Mouse (Mus musculus): Measurements from ENCODE around the gene Vav2. TPM values are rescaled to one million over a fixed set of nuclear protein-coding genes. Genes with fewer than 3 reads are reported as not detected.

The Vav2 gene
- total RNA-seq, 2 experiments from 2014 or later, result 7.5 to 9.0 TPM

- 0 out of 2 replicates have a peak, but pooled peaks have one; percentile 24 for ATAC-seq (replicated peaks; ENCODE audit: low FRiP score, low TSS enrichment, poor library complexity, severe bottlenecking)
Observed at GRCm38 (mm10) chr2:27442708-27443449, 16.0 kb upstream of the Vav2 start.

DNA sequence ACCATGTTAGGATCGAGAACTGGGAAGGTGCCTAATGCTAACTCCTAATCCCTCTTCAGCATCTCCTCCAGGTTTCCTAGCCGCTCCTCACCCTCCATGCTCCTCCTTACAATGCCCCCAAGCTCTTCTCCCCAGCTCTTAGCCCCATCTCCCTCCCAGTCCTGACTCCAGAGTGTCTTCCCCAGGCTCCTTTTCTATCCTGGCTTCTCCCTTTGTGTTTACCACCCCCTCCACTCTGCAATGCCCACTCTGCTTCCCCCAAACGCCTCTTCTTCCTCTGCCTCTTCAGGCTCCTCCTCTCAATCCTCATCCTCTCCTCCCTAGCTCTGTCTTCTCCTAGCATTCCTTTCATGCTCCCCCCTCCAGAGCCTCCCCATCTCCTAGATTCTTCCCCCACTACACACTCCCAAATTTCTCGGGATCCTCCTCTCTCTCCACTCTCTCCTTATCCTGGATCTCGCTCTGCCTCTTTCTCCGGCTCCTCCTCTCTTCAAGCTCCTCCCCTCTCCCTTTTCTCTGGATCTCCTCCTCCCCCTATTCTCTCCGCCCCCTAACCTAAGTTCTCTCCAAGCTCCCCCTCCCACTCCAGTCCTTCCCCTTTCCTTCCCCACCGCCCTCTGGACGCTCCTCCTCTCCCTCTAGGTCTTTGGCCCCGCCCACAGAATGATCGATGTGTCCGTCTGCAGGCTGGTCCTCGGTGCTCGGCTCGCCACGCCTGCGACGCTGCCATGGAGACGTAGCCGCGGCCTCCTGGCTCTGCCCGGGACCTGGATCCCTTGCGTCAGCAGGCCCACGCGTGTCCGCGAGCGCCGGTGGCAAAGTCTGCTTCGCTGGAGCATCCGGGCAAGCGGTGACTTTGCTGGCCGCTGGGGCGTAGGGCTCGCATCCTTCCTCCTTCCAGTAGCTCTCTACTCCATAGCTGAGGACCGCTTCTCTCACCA is 15.2 kb upstream of the Vav2 start, which contains the start of gene Brd3os:
Gene Brd3os, plus strand, starts transcription at position 558 of the 941 bp plus-strand sequence.
- ATAC-seq (replicated peaks; ENCODE audit: low FRiP score, low TSS enrichment, poor library complexity, severe bottlenecking), result peak; percentile 84

DNA sequence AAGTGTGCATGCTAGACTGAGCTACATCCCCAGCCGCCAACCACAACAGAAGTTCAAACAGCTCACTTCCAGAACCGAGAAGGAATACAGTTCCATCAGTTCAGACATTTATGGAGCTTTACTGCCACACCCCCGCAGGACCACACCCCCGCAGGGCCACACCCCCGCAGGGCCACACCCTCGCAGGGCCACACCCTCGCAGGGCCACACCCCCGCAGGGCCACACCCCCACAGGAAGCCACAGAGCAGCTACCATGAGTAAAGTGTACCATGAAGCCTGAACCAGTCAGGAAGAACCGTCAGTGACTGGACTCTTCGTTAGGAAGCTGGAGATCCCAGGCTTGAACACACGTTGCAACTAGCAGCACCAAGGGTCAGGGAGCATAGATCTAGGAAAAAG is 11.4 kb upstream of the Vav2 start:
- peak; percentile 77 for ATAC-seq (replicated peaks; ENCODE audit: low FRiP score, low TSS enrichment, poor library complexity, severe bottlenecking)

GRCm38 (mm10) chr2:27437876-27438275 is 11.0 kb upstream of the Vav2 start:
- no peak for ATAC-seq (replicated peaks; ENCODE audit: low FRiP score, low TSS enrichment, poor library complexity, severe bottlenecking)

GRCm38 (mm10) chr2:27432599-27432998 is 5.8 kb upstream of the Vav2 start:
- ATAC-seq (replicated peaks; ENCODE audit: low FRiP score, low TSS enrichment, poor library complexity, severe bottlenecking), result no peak

GRCm38 (mm10) chr2:27430621-27431020 is 3.8 kb upstream of the Vav2 start:
- no peak for ATAC-seq (replicated peaks; ENCODE audit: low FRiP score, low TSS enrichment, poor library complexity, severe bottlenecking)

GRCm38 (mm10) chr2:27428071-27428470 is 1.2 kb upstream of the Vav2 start:
- peak; percentile 44 for ATAC-seq (replicated peaks; ENCODE audit: low FRiP score, low TSS enrichment, poor library complexity, severe bottlenecking)

DNA sequence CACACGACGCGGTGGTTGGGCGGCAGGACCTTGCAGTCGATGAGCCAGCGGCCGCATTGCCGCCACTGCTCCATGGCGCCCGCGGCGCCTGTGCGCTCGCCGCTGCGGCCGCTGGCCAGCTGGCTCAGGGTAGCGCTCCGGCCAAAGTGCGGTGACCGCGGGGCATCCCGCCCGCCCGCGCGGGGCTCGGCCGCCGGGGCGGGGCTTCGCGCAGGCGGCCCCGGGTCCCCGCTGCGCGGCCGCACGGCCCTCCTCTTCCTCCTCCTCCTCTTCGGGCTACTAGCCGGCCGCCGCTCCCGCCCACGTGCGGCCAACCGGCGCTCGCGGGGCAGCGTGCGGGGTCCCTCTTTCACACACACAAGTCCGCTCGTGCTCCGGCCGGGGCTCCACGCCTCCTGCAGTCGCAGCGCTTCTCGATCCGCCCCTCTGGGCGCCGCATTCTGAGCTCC is 403 bp downstream of the Vav2 start:
- no peak for ATAC-seq (replicated peaks; ENCODE audit: low FRiP score, low TSS enrichment, poor library complexity, severe bottlenecking)

DNA sequence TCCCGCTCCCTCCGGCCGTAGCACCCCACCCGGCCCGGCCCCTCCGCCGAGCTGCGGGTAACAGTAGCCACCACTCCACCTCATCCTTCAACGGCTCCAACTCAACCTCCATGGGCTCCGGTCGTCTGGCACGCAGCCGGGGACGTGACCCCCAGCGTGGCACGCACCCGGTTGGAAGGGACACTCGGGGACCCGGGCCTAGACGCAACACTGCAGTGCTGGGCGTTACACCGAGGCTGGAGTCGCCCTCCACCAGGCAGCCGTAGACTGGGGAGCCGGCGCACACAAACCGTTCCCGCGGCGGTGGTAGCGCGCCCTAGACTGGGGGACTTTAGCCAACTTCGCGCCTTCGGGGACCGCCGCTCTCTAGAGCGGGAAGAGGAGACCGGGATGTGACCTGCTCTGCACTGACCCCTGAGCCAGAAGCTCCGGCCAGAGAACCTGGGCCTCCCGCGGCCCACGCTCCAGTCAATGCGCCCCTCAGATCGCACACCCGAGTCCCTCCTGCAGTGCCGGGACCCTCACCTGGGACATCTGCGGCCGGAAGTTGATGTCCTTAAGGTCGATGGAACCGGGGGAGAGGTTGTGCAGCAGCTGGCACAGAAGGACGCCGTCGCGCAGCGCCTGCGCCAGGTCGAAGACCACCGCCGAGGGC is 955 bp downstream of the Vav2 start:
- ATAC-seq (replicated peaks; ENCODE audit: low FRiP score, low TSS enrichment, poor library complexity, severe bottlenecking), result no peak

- no peak for ATAC-seq (replicated peaks; ENCODE audit: low FRiP score, low TSS enrichment, poor library complexity, severe bottlenecking)
Observed at GRCm38 (mm10) chr2:27425161-27425611, 1.6 kb downstream of the Vav2 start.

- ATAC-seq (replicated peaks; ENCODE audit: low FRiP score, low TSS enrichment, poor library complexity, severe bottlenecking), result no peak
Observed at GRCm38 (mm10) chr2:27423596-27423995, 3.2 kb downstream of the Vav2 start.

DNA sequence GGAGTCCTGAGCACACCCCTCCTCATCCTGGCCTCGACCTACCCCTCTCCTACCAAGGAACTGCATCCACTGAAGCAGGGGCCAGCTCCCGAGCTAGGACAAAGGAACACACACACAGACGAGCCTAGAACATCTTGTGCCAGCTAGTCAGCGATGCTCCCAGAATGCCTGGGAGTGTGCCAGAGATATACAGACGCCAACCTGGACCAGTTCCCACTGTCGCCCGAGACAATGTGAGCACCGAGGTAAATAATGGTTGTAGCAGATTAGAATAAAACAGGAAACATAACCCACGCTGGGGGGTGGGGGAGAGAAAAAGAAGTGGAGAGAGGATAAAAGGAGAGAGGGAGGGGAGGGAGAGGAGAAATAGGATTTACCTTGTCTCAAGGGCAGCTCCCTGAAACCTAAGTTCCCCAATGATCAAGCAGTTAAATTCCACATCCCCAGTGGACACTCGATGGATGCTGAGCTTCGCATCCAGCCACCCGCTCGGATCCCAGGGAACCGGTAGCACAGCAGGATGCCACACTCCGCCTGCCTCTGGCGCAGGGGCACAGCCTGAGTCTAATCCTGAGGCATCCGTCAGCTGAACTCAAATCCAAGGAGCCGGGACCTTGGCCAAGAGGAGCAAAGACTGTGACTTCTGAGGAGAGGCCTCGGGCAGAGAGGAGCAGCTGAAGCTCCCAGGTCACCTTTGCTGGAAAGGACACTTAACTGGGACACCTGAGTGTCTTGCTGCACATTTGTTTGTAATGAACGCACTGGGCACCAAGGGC is 5.4 kb downstream of the Vav2 start:
- no peak for ATAC-seq (replicated peaks; ENCODE audit: low FRiP score, low TSS enrichment, poor library complexity, severe bottlenecking)

GRCm38 (mm10) chr2:27418577-27419070 is 8.2 kb downstream of the Vav2 start:
- ATAC-seq (replicated peaks; ENCODE audit: low FRiP score, low TSS enrichment, poor library complexity, severe bottlenecking), result 0 out of 2 replicates have a peak, but pooled peaks have one; percentile 25

DNA sequence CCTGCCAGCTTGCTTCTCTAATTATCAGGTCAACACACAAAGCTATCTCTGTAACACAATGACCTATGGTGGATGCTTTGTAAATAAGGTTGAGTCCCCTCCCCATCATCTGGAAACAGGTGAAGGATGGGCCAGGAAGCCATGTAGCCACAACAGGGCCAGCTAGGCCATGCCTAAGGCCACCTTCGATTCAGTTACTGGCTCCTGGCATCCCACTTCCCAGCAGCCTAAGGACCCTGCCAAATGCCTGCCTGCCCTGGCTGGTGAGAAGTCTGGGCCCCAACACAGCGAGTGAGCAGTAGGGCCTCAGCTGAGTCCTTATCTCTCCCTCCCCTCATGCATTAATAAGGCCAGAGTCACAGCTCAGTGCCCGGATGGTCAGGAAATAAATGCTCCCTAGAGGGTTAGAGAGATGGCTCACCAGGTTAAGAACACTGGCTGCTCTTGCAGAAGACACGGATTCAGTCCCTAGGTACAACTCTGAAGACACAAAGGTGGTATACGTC is 9.1 kb downstream of the Vav2 start:
- peak; percentile 54; the same call in 1 of the 2 replicates for ATAC-seq (replicated peaks; ENCODE audit: low FRiP score, low TSS enrichment, poor library complexity, severe bottlenecking)

- no peak for ATAC-seq (replicated peaks; ENCODE audit: low FRiP score, low TSS enrichment, poor library complexity, severe bottlenecking)
Observed at GRCm38 (mm10) chr2:27416425-27416824, 10.4 kb downstream of the Vav2 start.

GRCm38 (mm10) chr2:27415060-27415783 is 11.6 kb downstream of the Vav2 start:
- ATAC-seq (replicated peaks; ENCODE audit: low FRiP score, low TSS enrichment, poor library complexity, severe bottlenecking), result no peak

GRCm38 (mm10) chr2:27413936-27414657 is 12.7 kb downstream of the Vav2 start:
- ATAC-seq (replicated peaks; ENCODE audit: low FRiP score, low TSS enrichment, poor library complexity, severe bottlenecking), result no peak

Measured in megakaryocyte-erythroid progenitor cell, adult 5-6 weeks (primary cell).